Comparison of ENCODE assay signal across 8 mouse cellular contexts in genomic region chr3:52400284-52401161, GRCm38 (mm10).
DNase-seq lines count a peak whose midpoint lies in the region; ATAC-seq and TF ChIP-seq lines count a peak whose summit lies in the region.

No protein-coding gene starts in this region.

- WGBS in limb, embryonic 15.5 days, result 17% methylated on average over 19 of the region's 19 CpGs

- ATAC-seq in hematopoietic stem cell, adult 5-6 weeks (replicated peaks in 1 of 2; ENCODE audit: insufficient read depth in 1 of 2, low FRiP score in 2 of 2, low TSS enrichment in 1 of 2, low read depth in 1 of 2, poor library complexity in 2 of 2, severe bottlenecking in 2 of 2), result 0 out of 4 replicates have a peak, but pooled peaks have one; percentile 8
- 0 out of 2 replicates have a peak, but pooled peaks have one; percentile 9 for ATAC-seq in limb, embryonic 15.5 days (ENCODE audit: insufficient number of reproducible peaks, low FRiP score, low TSS enrichment, low read depth)

- no peak for TF ChIP-seq POLR2A in CH12.LX (IDR thresholded peaks at IDR 0.05; ENCODE audit: low read depth, low read length)

- no peak; the same call in 1 of the 2 replicates for TF ChIP-seq RAD21 in CH12.LX (IDR thresholded peaks at IDR 0.05; ENCODE audit: low read depth, low read length)

- in situ Hi-C loops in CH12.LX (cut with MboI; ENCODE audit: low pct_ligation_motif_present, low pct_unique_long_range_greater_than_20kb, low sequenced_read_pairs), result no loop called here

- no peak overlapping the region for H3K4me3 ChIP-seq in CH12.LX (replicated peaks in 1 of 3; ENCODE audit: low read depth in 2 of 3, low read length in 2 of 3, poor library complexity in 1 of 3)
- peak overlapping the region; percentile 30 for H3K4me3 ChIP-seq in limb, embryonic 15.5 days

- H3K4me1 ChIP-seq in CH12.LX (ENCODE audit: control insufficient read depth in 1 of 2, insufficient read depth in 2 of 2), result peaks cover 19 to 58% of the 10 kb centered on the region in 2 experiments
- H3K4me1 ChIP-seq in limb, embryonic 15.5 days, result peaks cover 21% of the 10 kb centered on the region

- H3K4me2 ChIP-seq in CH12.LX (ENCODE audit: insufficient read depth, low read depth, poor library complexity, severe bottlenecking), result no peak overlapping the region
- H3K4me2 ChIP-seq in limb, embryonic 15.5 days, result peak overlapping the region; percentile 65

- no peaks in the 10 kb centered on the region for H3K27me3 ChIP-seq in CH12.LX (replicated peaks)
- H3K27me3 ChIP-seq in limb, embryonic 15.5 days, result 0 out of 2 replicates have a peak, but pooled peaks cover 8% of the 10 kb centered on the region

- no peaks in the 10 kb centered on the region for H3K9me3 ChIP-seq in CH12.LX (replicated peaks; ENCODE audit: low read length)
- no peaks in the 10 kb centered on the region for H3K9me3 ChIP-seq in limb, embryonic 15.5 days

- dilution Hi-C loops in CH12.LX (cut with MboI; ENCODE audit: extremely low pct_ligation_motif_present, extremely low pct_unique_long_range_greater_than_20kb, low sequenced_read_pairs), result no loop called here

- no peak overlapping the region for H3K27ac ChIP-seq in CH12.LX (ENCODE audit: insufficient read depth, low read depth)
- H3K27ac ChIP-seq in limb, embryonic 15.5 days, result peak overlapping the region; percentile 70

- no peaks in the 10 kb centered on the region for H3K79me2 ChIP-seq in CH12.LX (replicated peaks; ENCODE audit: control insufficient read depth, extremely low read depth, insufficient read depth, poor library complexity, severe bottlenecking)

- TF ChIP-seq CTCF in CH12.LX (conservative IDR thresholded peaks at IDR 0.05 in 1 of 2, IDR thresholded peaks at IDR 0.05 in 1 of 2; ENCODE audit: low read depth in 2 of 2, low read length in 2 of 2), result peak in 1 of 2 experiments; percentile 26; a peak in 2 of 4 replicates

- H3K36me3 ChIP-seq in CH12.LX (replicated peaks in 1 of 2; ENCODE audit: control insufficient read depth in 1 of 2, insufficient read depth in 1 of 2, low read length in 1 of 2), result no peaks in the 10 kb centered on the region
- no peaks in the 10 kb centered on the region for H3K36me3 ChIP-seq in limb, embryonic 15.5 days

- H3K9ac ChIP-seq in CH12.LX (ENCODE audit: insufficient read depth, low read depth), result no peak overlapping the region
- no peak overlapping the region for H3K9ac ChIP-seq in limb, embryonic 15.5 days

- 0 out of 2 replicates have a peak, but pooled peaks have one; percentile 18 for TF ChIP-seq EP300 in CH12.LX (IDR thresholded peaks at IDR 0.05; ENCODE audit: low read length)

- DNase-seq in adrenal gland, postnatal 14 days, result peak; percentile 53
- no peak for DNase-seq in adrenal gland, adult 2 months
- DNase-seq in CH12.LX (ENCODE audit: extremely low read depth), result no peak
- DNase-seq in thymus, adult 18-20 months, result peak; percentile 30 to 55
- no peak for DNase-seq in gastrocnemius, postnatal 10 days
- no peak for DNase-seq in Muller cell, postnatal 12 days (ENCODE audit: inconsistent ontology term)

TF ChIP-seq in CH12.LX, 34 proteins besides CTCF, POLR2A, EP300 and RAD21:
- TF ChIP-seq SMC3 (IDR thresholded peaks at IDR 0.05; ENCODE audit: low read depth, low read length) (peak; percentile 3; the same call in 1 of the 2 replicates), MAX (IDR thresholded peaks at IDR 0.05; ENCODE audit: low read length) (no peak), TBP (conservative IDR thresholded peaks at IDR 0.05; ENCODE audit: low read depth, low read length) (no peak), USF1 (IDR thresholded peaks at IDR 0.05; ENCODE audit: low read depth, low read length) (no peak), TCF12 (IDR thresholded peaks at IDR 0.05; ENCODE audit: low read depth, low read length) (peak; percentile 62; the same call in 1 of the 2 replicates), MEF2A (IDR thresholded peaks at IDR 0.05; ENCODE audit: borderline replicate concordance, low read depth, low read length) (peak; percentile 30; the same call in 1 of the 2 replicates), USF2 (conservative IDR thresholded peaks at IDR 0.05; ENCODE audit: low read depth, low read length) (no peak), POLR2AphosphoS2 (IDR thresholded peaks at IDR 0.05; ENCODE audit: low read depth, low read length) (no peak), CHD2 (IDR thresholded peaks at IDR 0.05; ENCODE audit: low read length) (no peak), ETS1 (conservative IDR thresholded peaks at IDR 0.05; ENCODE audit: low read depth, low read length) (0 out of 2 replicates have a peak, but pooled peaks have one; percentile 20), ZNF384 (IDR thresholded peaks at IDR 0.05; ENCODE audit: low read depth, low read length) (peak; percentile 78)

Comparison
In these comparisons a context has a peak if more than half of its experiments do, and no peak if none do; other contexts are left out.
1. DNase-seq: peak in adrenal gland, postnatal 14 days (single experiment) and thymus, adult 18-20 months (2 of 2); none in adrenal gland, adult 2 months (single experiment), CH12.LX (single experiment), gastrocnemius, postnatal 10 days (single experiment) and Muller cell, postnatal 12 days (single experiment).